Mouse (Mus musculus) left cerebral cortex, postnatal 10 days (tissue): ENCODE data around the gene Fam243. TPM values are rescaled to one million over a fixed set of nuclear protein-coding genes. Genes with fewer than 3 reads are reported as not detected.

ENCODE experiments used
- DNase-seq, 2 experiments: peaks; one replicate each; pipeline ENCODE4 v3.0.0; 2021 to 2022; ENCODE audit warnings: low spot score in 2 of 2, mixed read lengths in 1 of 2; ENCODE audit errors: extremely low spot score in 1 of 2
- intact Hi-C: fragments of 180-260 bp; cut with DNase I; formaldehyde crosslinking; loops from one replicate; pipeline ENCODE4 v1.15.1; 2025
- total RNA-seq, 2 experiments: library from RNA; stranded (reverse); gene quantifications; 2 replicates each; pipeline ENCODE4 v1.2.3; 2021

Gene Fam243
- total RNA-seq, result not detected

- no peak for DNase-seq
- intact Hi-C loops, result no loop called here
Measured at GRCm38 (mm10) chr16:92321341-92321740, at the start of gene Fam243. Fam243 (minus strand) TSS chr16:92321441.

DNA sequence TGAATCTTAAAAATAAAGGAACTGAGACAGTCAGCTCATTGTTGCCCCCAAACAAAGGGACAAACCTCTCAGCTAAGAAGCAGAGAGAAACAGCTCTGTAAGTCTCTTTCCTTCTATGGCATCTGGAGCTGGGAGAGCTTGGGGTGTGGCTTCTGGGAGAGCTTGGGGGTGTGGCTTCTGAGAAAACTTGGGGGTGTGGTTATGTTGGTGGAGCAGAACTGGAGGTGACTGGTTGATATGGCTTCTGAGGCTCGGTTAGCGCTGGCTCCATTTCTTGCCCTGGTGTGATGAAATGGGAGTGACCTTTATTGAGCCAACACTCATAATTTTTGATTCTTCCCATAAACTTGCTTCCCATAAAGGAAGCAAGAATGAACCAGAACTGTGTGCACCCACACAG lies 48.0 kb upstream of the Fam243 start:
- intact Hi-C loops, result no loop called here
- DNase-seq, result no peak

- no peak for DNase-seq
- intact Hi-C loops, result no loop called here
Measured at GRCm38 (mm10) chr16:92365477-92365876, 44.2 kb upstream of the Fam243 start.

DNA sequence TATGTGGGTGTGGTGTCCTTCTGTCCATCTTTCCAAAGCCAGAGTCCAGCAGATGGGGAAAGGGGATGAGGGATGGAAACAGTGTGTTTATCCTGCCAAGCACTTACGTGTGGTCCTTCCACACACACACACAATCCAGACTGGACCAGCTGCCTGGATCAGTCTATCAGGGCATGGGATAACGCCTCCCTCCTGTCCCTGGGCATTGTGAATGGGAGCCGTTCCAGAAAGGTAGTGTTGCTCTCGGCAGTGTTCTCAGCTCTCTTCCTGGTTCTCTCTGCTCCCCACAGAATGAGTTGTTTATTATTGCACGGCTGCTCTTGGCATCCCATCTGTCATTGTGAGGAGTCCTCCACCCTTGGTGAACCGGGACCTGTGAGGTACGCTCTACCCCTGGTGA lies 39.5 kb upstream of the Fam243 start:
- DNase-seq, result no peak
- intact Hi-C loops, result no loop called here

GRCm38 (mm10) chr16:92359229-92359628 lies 38.0 kb upstream of the Fam243 start, which contains the start of gene Kcne1:
Kcne1 (minus strand) TSS chr16:92359468.
- DNase-seq, result no peak
- intact Hi-C loops, result no loop called here

- DNase-seq, result no peak
- intact Hi-C loops, result no loop called here
Measured at GRCm38 (mm10) chr16:92358734-92359133, 37.5 kb upstream of the Fam243 start.

DNA sequence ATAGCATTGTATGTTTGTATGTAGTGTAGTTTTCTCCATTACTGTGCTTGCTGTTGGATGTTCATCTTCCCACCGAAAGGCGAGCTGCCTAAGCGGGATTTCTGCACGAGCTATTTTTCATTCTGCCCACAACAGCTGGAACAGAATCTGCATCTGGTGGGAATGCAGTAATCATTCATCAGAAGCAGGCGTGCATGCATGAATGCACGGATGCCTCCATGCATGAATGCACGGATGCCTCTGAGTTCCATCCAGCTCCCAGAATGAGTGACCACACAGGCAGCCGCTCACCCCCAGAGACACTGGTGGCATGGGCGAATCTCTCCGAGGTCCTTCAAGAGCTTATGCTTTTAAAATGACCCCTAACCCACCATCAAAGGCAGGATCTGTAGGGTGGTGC lies 36.3 kb upstream of the Fam243 start:
- intact Hi-C loops, result no loop called here
- no peak for DNase-seq

- no peak for DNase-seq
- intact Hi-C loops, result no loop called here
Measured at GRCm38 (mm10) chr16:92357023-92357422, 35.8 kb upstream of the Fam243 start.

GRCm38 (mm10) chr16:92355982-92356381 lies 34.7 kb upstream of the Fam243 start:
- intact Hi-C loops, result no loop called here

GRCm38 (mm10) chr16:92355366-92355765 lies 34.1 kb upstream of the Fam243 start:
- no peak for DNase-seq

More at GRCm38 (mm10) chr16:92355982-92356381, 34.7 kb upstream of the Fam243 start:
- DNase-seq, result no peak

DNA sequence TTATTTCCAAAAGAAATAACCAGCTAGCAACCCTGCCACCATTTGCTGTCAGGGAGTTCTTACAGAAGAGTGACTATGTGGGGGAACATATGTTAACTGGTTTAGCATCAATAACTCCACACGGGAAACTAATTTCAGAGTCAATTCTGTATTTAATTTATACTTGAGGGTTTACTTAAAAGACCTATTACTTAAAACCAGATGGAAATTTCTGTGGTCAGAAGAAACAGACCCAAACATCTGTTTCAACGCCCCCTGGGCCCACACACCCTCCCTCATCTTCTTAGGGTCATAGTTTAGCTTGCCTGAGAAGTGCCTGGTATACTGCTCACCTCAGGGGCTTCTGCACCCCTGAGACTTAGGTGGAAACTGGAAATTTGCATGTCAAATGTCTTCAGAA lies 32.7 kb upstream of the Fam243 start:
- DNase-seq, result no peak
- intact Hi-C loops, result no loop called here

More at GRCm38 (mm10) chr16:92355366-92355765, 34.1 kb upstream of the Fam243 start:
- intact Hi-C loops, result no loop called here

- intact Hi-C loops, result no loop called here
- no peak for DNase-seq
Measured at GRCm38 (mm10) chr16:92353295-92353694, 32.1 kb upstream of the Fam243 start.

DNA sequence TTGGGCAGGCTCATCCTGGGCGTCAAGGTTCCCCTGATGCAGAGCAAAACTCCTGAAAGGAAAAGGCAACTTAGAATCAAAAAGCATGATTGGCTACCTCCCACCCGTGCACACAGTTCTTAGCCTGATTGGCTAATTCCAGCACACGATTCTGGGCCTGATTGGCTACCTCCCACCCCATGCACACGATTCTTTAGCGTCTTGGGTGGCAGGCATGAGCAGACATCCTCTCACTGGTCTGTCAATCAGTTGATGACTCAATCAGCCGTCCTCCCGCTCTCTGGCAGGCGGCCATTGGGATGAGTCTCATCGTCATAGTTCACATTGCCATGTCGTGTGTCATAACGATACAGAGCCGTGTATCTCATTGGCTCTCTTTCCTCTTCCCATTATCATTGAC lies 27.7 kb upstream of the Fam243 start:
- intact Hi-C loops, result no loop called here
- DNase-seq, result no peak

- peak in 1 of 2 experiments; percentile 56 for DNase-seq
- intact Hi-C loops, result no loop called here
Measured at GRCm38 (mm10) chr16:92346297-92346916, 25.2 kb upstream of the Fam243 start.

DNA sequence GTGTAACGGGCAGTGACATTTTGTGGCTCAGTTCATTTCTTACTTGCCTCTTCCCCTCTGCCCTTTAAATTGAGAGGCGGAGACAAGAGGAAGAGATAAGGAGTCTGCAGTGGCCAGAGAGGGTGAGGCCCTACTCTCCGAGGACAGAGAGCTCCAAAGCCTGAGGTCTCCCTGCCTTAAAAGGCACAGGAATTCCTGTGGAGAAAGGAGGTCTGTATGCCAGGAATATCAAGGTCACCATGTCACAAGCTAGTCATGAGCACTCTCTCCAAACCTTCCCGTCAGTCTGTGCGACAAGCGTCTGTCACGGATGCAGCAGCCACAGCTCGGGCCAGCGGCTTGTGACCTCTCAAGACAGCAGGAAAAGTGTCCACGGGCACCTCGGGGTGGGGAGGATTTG lies 23.9 kb upstream of the Fam243 start:
- no peak for DNase-seq
- intact Hi-C loops, result no loop called here

DNA sequence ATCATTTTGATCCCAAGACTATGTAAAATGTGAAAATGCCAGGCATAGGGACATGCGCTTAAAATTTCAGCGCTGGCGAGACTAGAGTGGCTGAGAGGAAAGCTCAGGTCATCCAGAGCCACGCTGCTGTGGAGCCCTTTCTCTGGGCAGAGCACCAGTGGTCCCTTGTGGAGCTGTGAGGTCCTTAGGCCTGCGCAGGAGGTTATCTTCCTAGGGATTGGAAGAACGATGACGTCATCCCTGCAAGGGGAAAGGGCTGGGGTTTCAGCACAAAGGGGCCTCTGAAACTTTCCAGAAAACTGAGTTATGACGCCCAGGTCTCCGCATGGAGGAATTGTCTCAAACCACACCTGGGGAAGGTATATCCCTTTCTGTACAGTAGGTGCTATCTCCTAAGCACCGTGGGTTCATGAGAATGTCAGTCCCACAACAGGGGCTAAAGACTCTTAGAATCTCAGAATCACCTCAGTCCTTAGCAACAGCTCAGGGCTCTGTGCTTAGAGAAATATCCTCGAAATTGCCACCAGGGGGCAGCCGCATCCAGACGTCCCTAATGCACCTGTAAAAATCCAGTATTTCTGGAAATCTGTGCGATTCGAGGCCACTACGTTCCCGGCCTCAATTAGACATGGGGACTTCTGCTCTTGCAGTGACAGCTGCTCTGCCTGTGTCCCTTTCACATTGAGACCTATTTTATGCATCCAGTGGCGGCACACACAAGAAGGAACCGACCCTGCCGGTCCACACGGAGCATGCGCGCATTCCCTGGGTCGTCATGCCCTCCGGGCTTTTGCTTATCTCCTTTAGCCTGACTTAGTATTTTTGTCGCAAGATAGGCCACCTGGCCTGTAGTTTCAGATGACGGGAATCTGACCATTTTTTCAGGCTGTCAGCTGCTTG lies 19.6 kb upstream of the Fam243 start:
- intact Hi-C loops, result loop anchor here (5.0 kb wide), 2 partner anchors 116 to 136 kb away; no protein-coding TSS in a partner anchor
- DNase-seq, result peak; percentile 59 to 72

DNA sequence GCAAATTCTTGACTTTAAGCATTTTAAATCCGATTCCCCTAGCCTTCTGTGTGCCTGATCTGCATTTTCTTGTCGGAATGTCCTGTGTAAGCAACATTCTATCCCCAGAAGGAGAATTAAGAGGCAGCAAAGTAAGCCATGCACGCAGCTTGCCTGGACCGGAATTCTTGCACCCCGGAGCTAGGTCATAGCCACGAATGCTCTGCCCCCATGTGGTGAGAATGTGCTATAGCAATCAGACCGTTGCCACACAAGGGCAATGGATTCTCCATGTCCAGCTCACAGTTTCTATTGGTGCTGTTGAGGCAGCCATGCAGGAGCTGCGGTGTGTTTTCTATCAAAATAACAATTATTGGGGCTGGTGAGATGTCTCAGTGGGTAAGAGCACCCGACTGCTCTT lies 15.0 kb upstream of the Fam243 start:
- DNase-seq, result peak; percentile 69 to 81
- intact Hi-C loops, result no loop called here

DNA sequence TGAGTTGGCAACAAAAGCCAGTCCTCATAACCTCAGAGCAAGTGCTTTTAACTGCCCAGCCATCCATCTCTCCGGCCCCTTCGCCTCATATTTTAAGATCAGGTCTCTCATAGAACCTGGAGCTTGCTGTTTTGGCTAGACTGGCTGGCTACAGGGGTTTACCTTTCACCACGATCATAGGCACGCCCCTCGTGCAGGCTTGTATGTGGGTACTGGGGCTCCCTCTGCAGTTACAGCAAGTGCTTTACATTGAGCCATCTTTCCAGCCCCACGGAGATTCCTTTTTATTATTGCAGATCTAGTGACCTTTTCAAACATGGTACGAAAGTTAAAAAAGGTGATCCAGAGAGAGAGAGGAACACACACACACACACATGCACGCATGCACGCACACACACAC lies 13.4 kb upstream of the Fam243 start:
- no peak for DNase-seq
- intact Hi-C loops, result no loop called here

- intact Hi-C loops, result no loop called here
- no peak for DNase-seq
Measured at GRCm38 (mm10) chr16:92330966-92331365, 9.7 kb upstream of the Fam243 start.

DNA sequence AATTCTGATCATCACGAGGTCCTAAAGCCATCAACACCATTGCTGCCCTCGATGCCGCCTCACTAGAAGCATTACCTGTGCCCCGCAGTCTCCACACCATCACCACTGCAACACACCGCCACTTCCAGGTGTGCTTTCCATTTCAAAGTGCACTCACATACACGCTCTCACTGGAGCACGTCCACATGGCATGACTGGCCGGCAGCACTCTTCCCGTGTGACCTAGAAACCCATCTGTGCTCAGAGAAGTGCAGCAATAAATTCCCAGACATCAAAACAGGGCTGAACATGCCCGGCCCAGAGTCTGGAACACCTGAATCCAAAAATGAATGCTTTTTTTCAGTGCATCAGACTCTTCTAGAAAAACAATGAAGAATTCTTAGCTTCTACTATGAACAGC lies 6.7 kb upstream of the Fam243 start:
- intact Hi-C loops, result no loop called here
- DNase-seq, result no peak
